Mouse (Mus musculus) heart, adult 11 months (tissue): ENCODE measurements around the gene Etv6.

Experiments used
- DNase-seq: peaks from one replicate; pipeline ENCODE4 v3.0.0; 2022

Etv6 gene

DNA sequence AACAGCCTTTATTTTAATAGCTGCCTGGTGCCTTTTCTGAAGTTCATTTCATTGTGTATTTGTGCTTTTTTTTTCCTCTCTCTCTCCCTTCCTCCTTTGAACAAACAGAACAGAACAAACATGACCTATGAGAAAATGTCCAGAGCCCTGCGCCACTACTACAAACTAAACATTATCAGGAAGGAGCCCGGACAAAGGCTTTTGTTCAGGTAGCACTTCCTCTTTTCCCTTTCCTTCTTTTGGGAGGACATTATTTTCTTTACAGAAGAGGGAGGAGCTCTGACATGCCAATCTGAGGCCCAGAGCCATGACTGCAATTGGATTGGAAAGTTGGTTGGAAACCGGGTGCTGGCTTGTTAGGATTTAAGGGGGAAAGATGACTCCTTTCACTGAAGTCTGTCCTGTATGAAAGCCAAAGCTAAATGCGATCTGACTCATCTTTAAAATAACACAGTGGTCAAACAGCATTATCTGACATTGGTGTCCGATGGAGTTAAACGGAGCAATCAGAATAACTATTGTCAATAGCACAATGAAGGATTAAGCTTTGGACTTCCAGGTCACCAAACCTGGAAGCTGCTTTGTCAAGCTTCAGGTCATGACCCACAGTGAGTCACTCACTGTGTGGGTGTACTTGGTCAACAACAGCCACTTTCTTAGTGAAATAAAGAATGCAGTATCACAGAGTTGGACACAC lies 227.6 kb downstream of the Etv6 start:
- DNase-seq, result no peak

DNA sequence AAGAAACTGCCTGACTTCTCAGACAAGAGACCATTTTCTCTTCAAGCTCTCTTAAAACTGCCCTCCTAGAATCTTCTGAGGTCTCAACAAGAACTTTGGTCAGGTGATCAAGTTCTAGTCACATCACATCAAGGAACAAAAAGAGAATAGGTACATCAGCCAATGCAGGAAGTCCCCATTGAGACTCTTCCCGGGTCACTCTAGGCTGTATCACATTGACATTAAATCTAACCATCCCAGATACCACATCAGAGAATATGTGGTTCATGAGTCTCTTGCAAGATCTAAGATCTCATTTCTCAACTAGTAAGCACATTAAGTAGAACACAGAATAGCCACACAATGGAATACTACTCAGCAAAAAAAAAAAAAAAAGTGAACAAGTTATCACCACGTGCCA lies 238.4 kb downstream of the Etv6 start:
- DNase-seq, result no peak

DNA sequence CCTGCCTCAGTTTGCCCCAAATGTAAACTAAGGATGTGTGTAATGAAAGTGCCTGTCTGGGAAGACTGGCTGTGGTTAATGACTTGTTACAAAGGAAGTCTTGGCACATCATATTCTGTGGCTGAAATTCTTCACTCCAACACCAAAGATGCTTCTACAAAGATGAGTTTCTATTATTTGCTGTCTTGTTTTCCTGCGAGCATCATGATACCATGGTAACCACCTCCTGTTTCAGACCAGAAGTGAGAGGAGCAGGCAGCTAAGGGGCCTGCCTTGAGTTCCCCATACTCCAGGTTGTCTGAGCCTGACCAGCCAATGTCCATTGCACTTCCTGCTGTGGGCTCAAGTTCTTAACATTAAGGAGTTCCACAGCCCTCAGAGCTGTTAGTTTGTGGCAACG lies 241.5 kb downstream of the Etv6 start:
- DNase-seq, result no peak

DNA sequence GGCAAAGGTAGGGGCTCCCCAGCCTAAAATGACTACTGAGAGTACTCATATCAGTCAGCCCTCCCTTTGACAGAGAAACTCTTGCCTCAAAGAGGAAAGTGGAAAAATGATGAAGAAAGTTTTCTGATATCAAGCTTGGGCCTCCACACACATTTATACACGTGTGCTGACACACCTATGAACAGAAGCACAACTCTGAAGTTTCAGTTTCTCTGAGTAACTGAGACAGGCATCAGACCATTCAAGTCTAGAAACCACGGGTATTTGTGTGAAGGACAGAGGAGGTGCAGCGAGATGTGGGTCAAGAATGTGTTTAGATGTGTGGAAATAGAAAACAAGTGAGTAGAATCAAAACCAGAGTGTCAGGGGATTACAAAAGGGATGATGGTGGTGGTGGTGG lies 246.6 kb downstream of the Etv6 start:
- no peak for DNase-seq

DNA sequence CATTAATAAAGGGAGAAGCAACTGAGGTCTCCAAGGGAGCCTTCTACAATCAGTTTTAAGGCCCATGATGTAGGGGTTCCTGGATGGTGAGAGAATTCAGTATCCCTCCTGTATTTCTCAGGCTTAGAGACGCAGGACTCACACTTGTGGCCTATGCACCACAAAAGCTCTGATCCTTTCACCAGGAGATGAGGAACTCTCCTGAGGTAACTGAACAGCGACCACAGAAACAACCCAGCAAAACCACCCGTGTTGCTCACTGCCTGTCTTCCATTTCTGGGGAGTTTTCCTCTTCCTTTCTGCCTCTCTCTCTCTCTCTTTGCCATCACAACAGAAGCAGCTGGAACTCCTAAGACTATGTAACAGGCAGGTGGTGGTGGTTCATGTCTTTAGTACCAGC lies 256.3 kb downstream of the Etv6 start:
- no peak for DNase-seq

DNA sequence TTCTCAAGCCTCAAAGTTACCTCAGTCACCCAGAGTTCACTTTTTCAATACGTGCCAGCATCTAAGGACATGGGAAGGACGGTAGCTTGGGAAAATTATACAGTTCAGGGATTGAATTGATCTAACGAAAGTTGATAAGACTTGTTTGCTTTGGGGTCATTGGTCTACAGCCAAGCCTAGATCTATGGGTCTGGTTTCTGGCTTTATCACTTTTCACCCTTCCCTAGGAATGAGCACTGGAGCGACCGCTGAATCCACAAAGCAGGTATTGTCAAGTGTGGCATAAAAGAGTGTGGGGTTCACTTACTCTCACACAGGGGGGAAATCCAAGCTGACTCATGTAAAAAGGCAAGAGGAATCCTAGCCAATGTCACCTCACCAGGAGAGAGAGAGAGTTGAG lies 256.9 kb downstream of the Etv6 start:
- DNase-seq, result no peak

DNA sequence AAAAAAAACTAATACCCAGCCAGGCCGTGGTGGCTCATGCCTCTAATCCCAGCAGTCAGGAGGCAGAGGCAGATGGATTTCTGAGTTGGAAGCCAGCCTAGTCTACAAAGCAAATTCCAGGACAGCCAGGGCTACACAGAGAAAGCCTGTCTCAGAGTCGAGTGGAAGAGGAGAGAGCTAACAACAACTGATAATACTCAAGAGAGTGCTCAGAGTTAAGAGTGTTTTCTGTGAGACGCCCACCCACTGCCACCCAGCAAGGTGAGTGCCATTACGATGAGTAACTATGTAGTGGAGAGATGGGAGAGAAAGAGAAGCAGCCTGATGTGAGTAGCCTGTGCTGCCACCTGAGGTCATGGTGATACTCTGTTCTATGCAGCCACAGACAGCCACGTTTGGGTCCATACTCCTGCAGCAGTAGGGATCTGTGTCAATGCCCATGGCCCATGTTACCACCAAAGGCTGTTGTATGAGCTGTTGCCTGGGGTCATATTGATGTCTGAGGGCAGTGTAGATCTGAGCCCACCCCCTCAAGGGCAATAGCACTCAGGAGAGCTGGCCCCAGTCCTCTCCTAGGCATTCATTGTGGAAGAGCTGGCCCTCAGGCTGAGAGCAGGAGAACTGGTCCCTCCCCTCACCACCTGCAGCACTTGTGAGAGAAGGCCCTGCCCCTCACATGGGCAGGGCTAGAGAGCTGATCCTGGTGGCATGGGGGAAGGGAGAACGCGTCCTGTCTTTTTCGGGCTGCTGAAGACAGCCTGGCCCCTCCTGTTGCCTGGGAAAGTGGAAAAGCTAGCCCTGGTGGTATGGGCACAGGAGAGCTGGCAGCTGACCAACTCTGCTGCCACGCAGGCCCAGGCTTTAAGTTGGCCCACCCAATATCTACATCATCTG lies 258.4 kb downstream of the Etv6 start:
- DNase-seq, result no peak

DNA sequence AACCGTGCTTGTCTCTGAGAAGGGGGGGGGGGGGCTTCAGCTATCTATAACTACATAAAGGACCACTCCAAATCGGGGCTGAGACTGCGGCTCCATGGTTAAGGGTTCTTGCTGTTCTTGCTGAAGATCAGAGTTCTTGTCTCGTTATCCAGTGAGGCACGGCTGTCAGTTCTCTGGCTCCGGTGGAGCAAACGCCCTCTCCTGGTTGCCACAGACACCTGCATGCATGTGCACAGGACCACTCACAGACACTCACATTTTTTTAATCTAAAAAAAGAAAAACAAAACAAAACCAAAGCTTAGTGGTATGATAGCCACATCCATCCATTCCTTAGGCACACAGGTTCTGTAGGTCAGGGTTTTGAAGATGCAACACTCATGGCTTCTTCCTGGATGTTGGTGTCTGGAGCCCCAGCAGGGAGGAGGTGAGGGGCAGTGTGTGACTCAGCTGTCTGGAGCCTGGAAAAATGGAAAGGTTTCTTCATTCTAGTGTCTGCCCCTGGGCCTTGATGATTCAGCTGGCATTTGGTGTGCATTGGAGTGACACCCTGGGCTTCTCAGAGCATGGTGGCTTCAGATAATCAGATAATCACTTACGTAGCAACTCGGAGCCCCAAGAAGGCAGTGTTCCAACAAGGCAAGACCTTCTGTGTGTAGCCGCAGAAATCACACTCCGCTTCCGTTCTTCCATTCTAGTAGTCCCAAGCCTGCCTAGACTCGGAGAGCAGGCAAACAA lies 262.6 kb downstream of the Etv6 start:
- DNase-seq, result peak; percentile 89

DNA sequence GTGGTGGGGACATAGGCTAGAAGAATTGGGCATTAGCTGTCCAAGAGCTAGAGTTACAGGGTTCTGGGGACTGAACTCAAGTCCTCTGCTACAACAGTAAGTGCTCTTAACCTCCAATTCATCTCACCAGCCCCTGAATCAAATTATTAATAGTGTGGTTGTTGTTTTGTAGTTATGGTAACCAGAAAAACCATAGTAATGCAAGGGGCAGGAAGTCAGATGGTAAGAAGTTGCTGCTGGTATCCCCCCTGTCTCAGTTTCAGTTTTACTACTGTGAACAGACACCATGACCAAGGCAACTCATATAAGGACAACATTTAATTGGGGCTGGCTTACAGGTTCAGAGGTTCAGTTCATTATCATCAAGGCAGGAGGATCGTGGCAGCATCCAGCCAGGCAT lies 266.5 kb downstream of the Etv6 start:
- no peak for DNase-seq

DNA sequence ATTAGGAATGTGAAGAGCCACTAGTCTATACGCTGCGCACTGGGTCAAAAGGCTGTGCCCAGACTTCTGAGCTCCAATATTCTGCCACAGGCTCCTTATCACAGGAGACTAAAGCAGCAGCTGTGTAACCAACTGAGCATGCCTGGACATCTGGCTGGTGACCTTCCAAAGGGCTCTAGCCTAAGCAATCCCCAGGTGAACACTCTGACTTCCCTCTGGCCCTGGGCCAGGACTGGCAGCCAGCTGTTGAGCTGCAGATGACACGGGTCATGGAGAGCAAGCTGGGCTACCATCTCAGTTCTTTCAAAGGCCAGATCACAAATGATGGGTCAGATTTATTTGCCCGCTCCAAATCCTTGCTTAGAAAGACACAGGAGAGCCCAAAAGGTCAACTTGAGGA lies 275.8 kb downstream of the Etv6 start:
- DNase-seq, result peak; percentile 92

DNA sequence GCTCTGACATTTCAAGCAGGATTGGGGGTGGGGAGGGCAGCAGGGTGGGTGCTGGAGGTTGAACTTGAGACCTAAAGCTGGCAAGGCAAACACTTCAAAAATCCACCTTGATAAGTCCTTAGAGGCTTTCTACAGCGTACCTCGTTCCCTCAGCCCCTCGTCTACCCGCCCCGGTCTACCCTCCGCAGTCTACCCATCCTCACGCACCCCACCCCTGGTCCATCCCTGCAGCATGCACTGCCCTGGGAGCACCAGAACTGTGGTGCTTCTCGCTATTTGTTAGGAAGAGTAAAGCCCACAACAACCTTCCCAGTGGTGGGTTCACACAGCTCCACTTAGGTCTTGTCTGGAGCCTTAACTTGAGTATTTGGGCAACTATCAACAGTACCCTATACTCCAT lies 277.1 kb downstream of the Etv6 start:
- DNase-seq, result peak; percentile 78

DNA sequence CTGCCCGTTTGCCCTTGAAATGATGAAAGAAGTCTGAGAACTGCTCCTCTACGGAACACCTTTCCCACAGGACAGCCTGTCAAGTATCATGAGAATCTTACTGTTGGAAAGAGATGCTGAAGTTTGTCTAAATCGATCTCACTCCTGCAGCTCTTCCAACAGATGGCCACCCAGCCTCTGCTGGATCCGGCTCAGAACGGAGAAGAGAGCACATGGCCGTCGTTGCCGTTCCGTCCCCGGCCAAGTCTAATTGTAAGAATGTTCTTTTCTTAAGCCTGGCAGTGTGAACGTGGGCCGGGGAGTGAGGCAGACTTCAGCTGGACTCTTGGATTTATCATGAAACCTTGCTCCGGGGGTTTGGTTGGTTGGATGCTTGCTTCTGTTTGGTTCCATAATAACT lies 281.9 kb downstream of the Etv6 start:
- peak; percentile 81 for DNase-seq
